Mouse (Mus musculus): ENCODE results near the gene Foxb1. TPM values are rescaled to one million over a fixed set of nuclear protein-coding genes. Genes with fewer than 3 reads are reported as not detected.

Foxb1 gene
- polyA plus RNA-seq, 1 experiment from 2014 or later: not detected

Other genes with a start within 250 kb of the Foxb1 start
- 120 and 124 TPM in 2 replicates for gene Bnip2, start 228.5 kb upstream of the Foxb1 start, polyA plus RNA-seq (2015; fragmentation: Nextera tagmentation; extraction: Ambion mirVana)